Mouse (Mus musculus) liver (tissue): ENCODE results near the gene Eya2.
"Not testable (repeated sequence)": the region's sequence is repeated elsewhere in the genome, so short reads cannot be mapped to it uniquely, and the experiment has no call there.

ENCODE experiments used
- DNase-seq: peaks from one replicate; pipeline ENCODE4 v3.0.0-alpha.2; 2020; ENCODE audit warnings: mixed read lengths

Gene Eya2

DNA sequence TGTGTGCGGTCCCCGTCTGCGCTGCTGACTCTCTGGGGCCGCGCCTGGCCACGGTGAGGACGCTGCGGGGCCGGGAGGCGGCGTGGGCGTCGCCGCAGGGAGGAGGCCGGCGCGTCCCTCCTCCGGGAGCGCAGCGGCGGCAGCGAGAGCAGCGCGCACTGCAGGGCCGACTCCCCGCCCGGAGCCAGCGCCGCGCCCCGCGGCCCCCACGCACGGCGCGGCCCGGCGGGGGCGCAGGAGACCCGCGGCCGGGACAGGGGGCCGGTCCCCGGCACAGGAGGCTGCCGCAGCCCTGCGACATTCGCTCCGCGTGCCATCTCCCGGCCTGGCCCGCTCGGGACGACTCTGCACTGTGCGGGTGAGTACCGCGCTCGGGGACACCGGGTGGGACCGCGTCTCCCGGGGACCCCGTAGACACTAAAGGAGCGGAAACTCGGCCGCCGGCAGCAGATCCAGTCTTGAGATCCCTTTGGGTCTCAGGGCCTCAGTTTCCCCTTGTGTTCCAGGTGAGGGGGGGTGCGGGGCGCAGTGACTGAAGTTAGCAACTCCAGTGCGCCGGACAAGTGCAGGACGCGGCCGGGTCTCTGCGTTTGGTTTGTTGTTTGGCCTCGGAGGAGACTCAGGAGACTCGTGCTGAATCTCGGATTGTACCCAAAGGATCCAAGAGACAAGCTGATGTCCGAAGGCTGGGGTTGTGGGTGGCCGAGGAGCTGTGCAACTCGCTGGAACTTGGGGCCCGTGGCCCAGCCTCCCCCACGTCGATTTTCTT, at the start of gene Eya2:
TSS of gene Eya2 (plus strand) at position 126 of the 769 bp plus-strand sequence.
- no peak for DNase-seq

GRCm38 (mm10) chr2:165545687-165546086, 49.1 kb upstream of the Eya2 start:
- no peak for DNase-seq

DNA sequence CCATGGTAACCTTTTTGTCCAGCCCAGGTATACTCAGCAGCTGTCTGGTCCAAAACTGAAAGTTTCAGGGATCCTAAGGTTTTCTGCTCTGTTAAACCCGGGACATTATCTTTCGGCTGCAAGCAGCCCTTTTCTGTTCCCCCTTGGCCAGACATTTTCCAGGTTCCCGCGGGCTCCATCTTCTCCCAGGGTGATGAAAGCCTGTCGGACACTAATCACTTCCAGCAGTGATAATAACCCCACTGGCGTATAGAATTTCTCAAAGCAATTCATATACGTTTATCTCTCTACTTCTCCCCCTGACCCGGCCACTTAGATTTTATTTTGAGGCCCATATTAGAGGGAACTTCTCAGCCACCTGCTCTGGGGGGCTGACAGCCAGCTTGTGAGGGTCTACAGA, 48.5 kb upstream of the Eya2 start:
- no peak for DNase-seq

DNA sequence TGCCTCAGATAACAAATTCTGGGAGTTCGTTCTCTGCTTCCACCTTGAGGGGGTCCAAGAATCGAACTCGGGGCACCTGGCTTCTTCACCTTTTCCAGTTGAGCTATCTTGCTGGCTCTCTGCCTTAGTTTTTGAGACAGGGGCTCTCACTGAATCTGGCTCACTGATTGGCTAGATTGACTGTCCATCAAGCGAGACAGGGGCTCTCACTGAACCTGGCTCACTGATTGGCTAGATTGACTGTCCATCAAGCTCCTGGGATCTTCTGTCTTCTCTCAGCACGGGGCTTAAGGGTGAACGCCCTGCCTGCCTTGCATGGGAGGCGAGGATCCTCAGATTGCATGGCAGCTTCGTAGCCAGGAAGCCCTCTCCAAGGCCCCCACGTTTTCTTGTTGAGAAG, 47.4 kb upstream of the Eya2 start:
- peak; percentile 29 for DNase-seq

DNA sequence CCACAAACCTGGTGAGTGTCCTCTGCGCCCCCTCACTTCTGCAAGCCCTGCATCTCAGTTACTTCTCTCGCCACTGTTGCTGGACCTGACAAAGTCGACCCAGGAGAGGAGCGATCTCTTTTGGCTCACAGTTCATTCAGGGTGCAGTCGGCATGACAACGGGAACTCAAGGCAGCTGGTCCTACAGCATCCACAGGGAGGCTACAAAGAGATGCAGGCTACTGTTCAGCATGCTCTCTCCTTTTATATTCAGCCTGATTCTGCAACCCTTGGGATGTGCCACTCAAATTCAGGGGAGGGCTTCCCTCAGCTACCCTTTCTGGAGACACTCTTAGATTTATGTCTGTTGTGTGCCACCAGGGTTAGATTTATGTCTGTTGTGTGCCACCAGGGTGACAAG, 46.2 kb upstream of the Eya2 start:
- DNase-seq, result no peak

- DNase-seq, result not testable (repeated sequence)
Measured at GRCm38 (mm10) chr2:165550410-165550809, 44.4 kb upstream of the Eya2 start.

DNA sequence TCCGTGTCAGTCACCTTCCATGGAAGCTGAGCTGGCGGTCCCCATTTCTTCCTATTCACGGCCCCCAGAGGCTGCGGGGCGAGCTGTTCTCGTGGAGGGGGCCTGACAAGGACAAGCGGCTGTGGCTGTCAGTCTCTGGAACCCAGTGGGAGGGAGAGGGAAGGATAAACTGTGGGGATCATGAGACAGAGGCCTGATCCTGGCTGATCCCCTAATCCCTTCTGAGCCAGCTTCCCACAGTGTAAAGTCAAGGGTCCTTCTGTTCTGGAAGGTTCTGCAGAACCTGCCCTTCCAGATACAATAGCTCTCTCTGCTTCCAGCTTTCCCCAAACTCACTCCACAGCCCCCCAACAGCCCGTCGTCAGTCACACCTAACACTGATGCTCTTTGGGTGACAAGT, 40.8 kb upstream of the Eya2 start:
- no peak for DNase-seq

- no peak for DNase-seq
Measured at GRCm38 (mm10) chr2:165557278-165557677, 37.6 kb upstream of the Eya2 start.

DNA sequence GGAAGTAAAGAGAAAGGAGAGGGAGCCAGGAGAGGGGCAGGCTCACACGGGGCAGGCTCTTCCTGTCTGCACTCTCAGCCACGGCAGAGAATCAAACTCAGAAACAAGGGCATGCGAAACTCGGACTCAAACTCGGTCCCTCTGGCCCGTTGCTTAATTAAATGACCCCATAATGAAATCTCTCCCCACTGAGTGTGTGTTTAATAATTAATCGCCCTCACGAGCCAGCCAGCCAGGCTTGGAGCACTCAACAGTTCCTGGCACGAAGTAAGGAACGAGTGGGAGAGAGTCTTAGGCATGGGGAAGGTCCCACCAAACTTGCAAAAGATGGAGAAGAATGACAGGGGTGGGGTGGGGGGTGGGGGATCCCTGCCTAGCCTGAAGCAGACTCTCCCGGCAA, 35.9 kb upstream of the Eya2 start:
- DNase-seq, result no peak

DNA sequence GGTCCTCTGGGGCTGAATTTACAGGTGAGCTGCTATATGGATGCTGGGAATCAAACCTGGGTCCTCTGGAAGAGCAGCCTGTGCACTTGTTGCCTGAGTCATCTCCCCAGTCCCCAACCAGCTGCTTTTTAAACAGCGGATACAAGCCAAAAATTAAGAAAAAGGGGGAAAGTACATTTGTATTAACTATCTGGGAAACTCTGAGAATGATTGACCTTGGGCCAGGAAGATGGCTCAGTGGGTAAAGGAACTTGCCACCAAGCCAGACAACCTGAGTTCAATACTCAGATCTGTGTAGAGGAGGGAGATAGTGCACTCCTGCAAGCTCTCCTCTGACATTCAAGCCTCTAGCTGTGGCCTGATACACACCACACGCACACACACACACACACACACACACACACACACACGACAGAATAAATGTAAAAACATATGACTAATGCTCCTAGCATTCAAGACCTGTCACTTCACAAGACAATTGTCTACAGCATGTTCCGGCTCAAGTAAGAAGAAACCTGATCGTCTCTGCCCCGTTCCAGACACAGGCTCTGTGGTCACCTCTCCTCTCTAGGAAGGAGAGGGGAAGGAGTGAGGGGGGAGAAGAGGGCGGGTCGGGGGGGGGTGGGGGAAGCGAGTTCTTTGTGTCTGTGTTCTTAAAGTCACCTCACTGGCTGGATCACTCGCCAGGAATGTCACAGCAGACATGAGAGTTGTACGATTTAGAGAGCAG, 35.2 kb upstream of the Eya2 start:
- no peak for DNase-seq

DNA sequence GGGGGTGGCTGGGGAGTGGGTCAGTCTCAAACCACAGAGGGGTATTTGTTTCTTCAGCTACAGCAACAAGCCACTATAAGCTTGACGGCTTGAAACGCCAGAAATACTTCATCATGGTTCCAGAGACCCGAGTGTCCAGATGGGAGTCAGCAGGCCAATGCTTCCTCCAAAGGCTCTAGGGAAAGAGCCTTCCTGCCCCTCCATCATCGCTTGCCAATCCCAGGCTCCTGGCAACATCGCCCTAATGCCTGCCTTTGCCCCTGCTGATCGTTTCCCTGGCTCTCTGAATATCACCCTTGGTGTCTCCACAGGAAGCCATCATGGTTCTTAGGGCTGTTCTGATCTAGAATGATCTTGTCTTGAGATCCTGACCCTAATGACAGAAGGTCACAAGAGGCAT, 33.0 kb upstream of the Eya2 start:
- DNase-seq, result no peak

GRCm38 (mm10) chr2:165563298-165564058, 31.4 kb upstream of the Eya2 start:
- peak; percentile 9 for DNase-seq

DNA sequence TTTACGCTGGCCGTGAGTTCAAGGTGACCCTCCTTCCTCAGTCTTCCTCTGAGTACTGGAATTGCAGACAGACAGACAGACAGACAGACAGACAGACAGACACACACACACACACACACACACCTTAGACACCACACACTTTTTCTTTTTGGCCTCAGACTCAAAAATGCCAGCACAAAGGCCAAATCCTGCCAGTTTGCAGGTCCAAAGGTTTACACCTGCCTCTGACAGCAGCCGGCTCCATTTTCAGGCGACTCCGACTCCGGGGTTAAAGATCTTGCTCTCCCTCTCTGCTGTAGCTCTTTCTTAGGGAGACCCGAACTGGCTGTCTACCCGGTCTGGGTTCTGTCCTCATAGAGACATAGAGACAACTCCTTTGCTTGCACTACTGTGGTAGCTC, 30.7 kb upstream of the Eya2 start:
- DNase-seq, result no peak

- no peak for DNase-seq
Measured at GRCm38 (mm10) chr2:165564620-165565019, 30.2 kb upstream of the Eya2 start.

DNA sequence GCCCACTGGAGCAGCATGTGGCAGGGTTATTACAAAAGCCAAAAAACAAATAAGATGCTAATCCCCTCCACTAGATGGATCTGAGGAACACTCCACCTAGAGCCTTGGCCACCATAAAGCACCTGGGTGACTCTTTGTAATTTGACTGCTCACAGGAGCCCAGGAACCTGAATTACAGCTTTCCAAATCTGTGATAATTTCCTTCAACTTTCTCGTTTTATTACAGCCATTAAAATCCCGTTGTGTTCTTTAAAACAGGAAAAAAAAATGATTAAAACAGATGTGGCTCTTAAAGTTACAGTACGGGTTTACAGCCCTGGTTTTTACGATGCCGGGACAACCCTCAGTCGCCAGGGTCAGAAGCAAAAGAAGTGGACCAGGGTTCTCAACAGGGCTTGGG, 27.9 kb upstream of the Eya2 start:
- no peak for DNase-seq

DNA sequence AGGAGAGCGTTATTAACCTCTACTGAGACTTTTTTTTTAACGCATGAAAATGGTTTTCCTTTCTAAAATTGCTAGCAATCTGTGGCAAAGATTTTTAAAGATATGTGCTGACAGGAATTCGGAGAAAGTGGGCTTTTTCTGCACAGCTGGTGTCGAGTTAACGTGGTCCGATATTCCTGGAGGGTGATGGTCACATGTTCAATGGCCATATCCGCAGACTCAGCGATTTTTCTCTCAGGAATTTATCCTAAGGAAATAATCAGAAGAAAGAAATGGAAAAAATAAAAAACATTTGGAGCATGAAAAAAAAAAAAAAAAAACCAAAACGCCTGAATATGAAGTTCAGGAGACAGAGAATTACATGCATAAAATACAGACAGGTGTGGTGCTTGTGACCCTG, 27.0 kb upstream of the Eya2 start:
- no peak for DNase-seq

- no peak for DNase-seq
Measured at GRCm38 (mm10) chr2:165568911-165569310, 25.9 kb upstream of the Eya2 start.

GRCm38 (mm10) chr2:165571216-165571778, 23.5 kb upstream of the Eya2 start:
- DNase-seq, result no peak

GRCm38 (mm10) chr2:165583044-165583443, 11.8 kb upstream of the Eya2 start:
- no peak for DNase-seq

- DNase-seq, result no peak
Measured at GRCm38 (mm10) chr2:165583518-165583917, 11.3 kb upstream of the Eya2 start.

DNA sequence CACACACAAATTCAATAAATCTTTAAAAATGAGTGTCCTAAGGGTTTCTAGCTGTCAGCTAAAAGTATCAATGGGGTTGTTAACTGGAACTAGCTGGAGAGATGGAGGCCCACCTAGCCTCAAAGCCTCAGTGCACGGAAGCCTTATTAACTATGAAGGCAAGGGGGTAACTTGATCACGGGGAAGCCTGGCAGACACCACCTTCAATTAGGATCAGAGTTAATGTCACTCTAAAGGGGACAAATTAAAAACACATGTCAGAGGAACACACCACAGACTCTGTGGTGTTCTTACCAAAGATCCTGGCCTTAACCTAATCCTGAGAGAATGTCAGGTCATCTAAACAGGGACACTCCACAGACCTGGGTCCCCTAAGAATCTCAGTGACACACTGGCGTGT, 10.3 kb upstream of the Eya2 start:
- DNase-seq, result no peak

DNA sequence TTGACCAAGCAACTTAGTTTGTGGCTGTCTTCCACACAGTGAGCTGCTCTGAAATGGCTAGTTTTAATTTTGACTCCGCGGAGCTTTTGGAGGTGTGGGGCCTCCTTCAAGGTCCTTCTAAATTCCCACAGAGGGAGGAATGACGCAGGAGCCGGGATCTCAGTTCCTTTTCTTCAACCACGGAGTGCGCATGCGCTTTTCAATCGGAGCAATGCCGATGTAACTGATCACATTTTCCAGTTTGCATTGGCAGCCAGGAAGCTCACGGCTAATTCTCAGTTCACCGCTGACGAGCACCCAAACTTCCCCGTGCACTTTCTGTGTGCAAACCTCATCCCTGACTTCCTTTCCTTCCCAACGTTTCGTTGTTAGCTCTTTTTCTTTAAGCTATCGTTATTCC, 4.1 kb upstream of the Eya2 start:
- no peak for DNase-seq

DNA sequence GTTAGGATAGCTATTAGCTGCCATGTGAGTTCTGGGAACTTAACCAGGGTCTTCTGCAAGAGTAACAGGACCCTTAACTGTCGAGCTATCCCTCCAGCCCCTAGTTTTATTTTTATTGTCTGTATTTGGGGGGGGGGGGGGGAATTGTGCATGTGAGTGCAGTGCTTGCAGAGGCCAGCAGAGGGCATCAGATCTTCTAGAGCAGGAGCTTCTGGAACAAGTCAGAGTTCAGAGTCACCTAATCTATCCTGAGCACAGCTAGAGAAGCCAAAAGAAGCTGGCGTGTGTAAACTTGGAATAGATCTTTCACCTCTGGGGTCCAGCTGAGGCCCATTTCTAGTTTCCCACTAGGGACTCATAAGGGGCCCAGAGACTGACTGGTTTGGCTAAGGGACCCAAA, 1.1 kb upstream of the Eya2 start:
- no peak for DNase-seq
